Mouse (Mus musculus): Measurements from ENCODE around the gene Wdr4. TPM values are rescaled to one million over a fixed set of nuclear protein-coding genes. Genes with fewer than 3 reads are reported as not detected.
A peak's percentile ranks its signal among the peaks of the same experiment; 100 is the strongest.
"Not testable (repeated sequence)": the region's sequence is repeated elsewhere in the genome, so short reads cannot be mapped to it uniquely, and the experiment has no call there.

Wdr4 gene
- polyA plus RNA-seq, 1 experiment from 2014 or later = 43.8 TPM

GRCm38 (mm10) chr17:31557124-31557880, 37.5 kb upstream of the Wdr4 start:
- Histone ChIP-seq H3K9ac (replicated peaks; ENCODE audit: low read depth, low read length) (0 out of 2 replicates have a peak overlapping the region, but pooled peaks have one; percentile 15), H3K27me3 (replicated peaks; ENCODE audit: control insufficient read depth, insufficient read depth, low read length) (no peaks in the 10 kb centered on the region), H3K9me3 (ENCODE audit: control insufficient read depth, low read length) (no peaks in the 10 kb centered on the region), H3K4me2 (ENCODE audit: low read length) (no peak overlapping the region), H3K4me3 (replicated peaks; ENCODE audit: low read length) (no peak overlapping the region), H3K36me3 (ENCODE audit: control insufficient read depth, insufficient read depth) (no peaks in the 10 kb centered on the region), H3K4me1 (replicated peaks; ENCODE audit: control insufficient read depth, insufficient read depth, low read length) (peaks cover 13% of the 10 kb centered on the region), H3K27ac (ENCODE audit: low read length) (peak overlapping the region; percentile 67)
- WGBS = 51% methylated on average over 11 of the region's 11 CpGs
- ATAC-seq = peak; percentile 82

- Histone ChIP-seq H3K36me3 (ENCODE audit: control insufficient read depth, insufficient read depth) (no peaks in the 10 kb centered on the region), H3K4me2 (ENCODE audit: low read length) (no peak overlapping the region), H3K4me3 (replicated peaks; ENCODE audit: low read length) (no peak overlapping the region), H3K27ac (ENCODE audit: low read length) (no peak overlapping the region), H3K9me3 (ENCODE audit: control insufficient read depth, low read length) (no peaks in the 10 kb centered on the region), H3K4me1 (replicated peaks; ENCODE audit: control insufficient read depth, insufficient read depth, low read length) (peaks cover 13% of the 10 kb centered on the region), H3K9ac (replicated peaks; ENCODE audit: low read depth, low read length) (no peak overlapping the region), H3K27me3 (replicated peaks; ENCODE audit: control insufficient read depth, insufficient read depth, low read length) (no peaks in the 10 kb centered on the region)
- 64% methylated on average over 4 of the region's 4 CpGs for WGBS
- ATAC-seq = no peak
These were observed 36.5 kb upstream of the Wdr4 start for GRCm38 (mm10) chr17:31556253-31556652.

GRCm38 (mm10) chr17:31552601-31553000, 32.8 kb upstream of the Wdr4 start:
- not testable (repeated sequence) for H3K27me3 ChIP-seq (replicated peaks; ENCODE audit: control insufficient read depth, insufficient read depth, low read length); H3K27ac ChIP-seq (ENCODE audit: low read length); H3K4me1 ChIP-seq (replicated peaks; ENCODE audit: control insufficient read depth, insufficient read depth, low read length); H3K36me3 ChIP-seq (ENCODE audit: control insufficient read depth, insufficient read depth); H3K9me3 ChIP-seq (ENCODE audit: control insufficient read depth, low read length); H3K4me3 ChIP-seq (replicated peaks; ENCODE audit: low read length); H3K4me2 ChIP-seq (ENCODE audit: low read length); ATAC-seq; H3K9ac ChIP-seq (replicated peaks; ENCODE audit: low read depth, low read length)
- 95% methylated on average over 23 of the region's 23 CpGs for WGBS

GRCm38 (mm10) chr17:31549389-31549788, 29.6 kb upstream of the Wdr4 start:
- H3K9ac ChIP-seq (replicated peaks; ENCODE audit: low read depth, low read length) = no peak overlapping the region
- no peaks in the 10 kb centered on the region for H3K27me3 ChIP-seq (replicated peaks; ENCODE audit: control insufficient read depth, insufficient read depth, low read length)
- H3K36me3 ChIP-seq (ENCODE audit: control insufficient read depth, insufficient read depth) = no peaks in the 10 kb centered on the region
- 73% methylated on average over 8 of the region's 8 CpGs for WGBS
- H3K9me3 ChIP-seq (ENCODE audit: control insufficient read depth, low read length) = no peaks in the 10 kb centered on the region
- H3K4me1 ChIP-seq (replicated peaks; ENCODE audit: control insufficient read depth, insufficient read depth, low read length) = no peaks in the 10 kb centered on the region
- ATAC-seq = no peak
- H3K27ac ChIP-seq (ENCODE audit: low read length) = no peak overlapping the region
- H3K4me3 ChIP-seq (replicated peaks; ENCODE audit: low read length) = no peak overlapping the region
- H3K4me2 ChIP-seq (ENCODE audit: low read length) = no peak overlapping the region

- no peaks in the 10 kb centered on the region for H3K36me3 ChIP-seq (ENCODE audit: control insufficient read depth, insufficient read depth)
- H3K27me3 ChIP-seq (replicated peaks; ENCODE audit: control insufficient read depth, insufficient read depth, low read length) = no peaks in the 10 kb centered on the region
- no peaks in the 10 kb centered on the region; the same call in 1 of the 2 replicates for H3K4me1 ChIP-seq (replicated peaks; ENCODE audit: control insufficient read depth, insufficient read depth, low read length)
- H3K9ac ChIP-seq (replicated peaks; ENCODE audit: low read depth, low read length) = no peak overlapping the region
- 17% methylated on average over 3 of the region's 3 CpGs for WGBS
- no peak overlapping the region for H3K27ac ChIP-seq (ENCODE audit: low read length)
- no peak for ATAC-seq
- H3K4me3 ChIP-seq (replicated peaks; ENCODE audit: low read length) = no peak overlapping the region
- no peak overlapping the region for H3K4me2 ChIP-seq (ENCODE audit: low read length)
- H3K9me3 ChIP-seq (ENCODE audit: control insufficient read depth, low read length) = no peaks in the 10 kb centered on the region
These were observed 28.2 kb upstream of the Wdr4 start for GRCm38 (mm10) chr17:31547974-31548373.

GRCm38 (mm10) chr17:31546444-31547196, 26.8 kb upstream of the Wdr4 start:
- ATAC-seq = no peak
- Histone ChIP-seq H3K9ac (replicated peaks; ENCODE audit: low read depth, low read length) (no peak overlapping the region), H3K27ac (ENCODE audit: low read length) (no peak overlapping the region), H3K4me3 (replicated peaks; ENCODE audit: low read length) (no peak overlapping the region), H3K4me1 (replicated peaks; ENCODE audit: control insufficient read depth, insufficient read depth, low read length) (peaks cover 4% of the 10 kb centered on the region), H3K36me3 (ENCODE audit: control insufficient read depth, insufficient read depth) (no peaks in the 10 kb centered on the region), H3K4me2 (ENCODE audit: low read length) (no peak overlapping the region), H3K27me3 (replicated peaks; ENCODE audit: control insufficient read depth, insufficient read depth, low read length) (no peaks in the 10 kb centered on the region), H3K9me3 (ENCODE audit: control insufficient read depth, low read length) (no peaks in the 10 kb centered on the region)
- WGBS = 91% methylated on average over 9 of the region's 9 CpGs

GRCm38 (mm10) chr17:31543574-31543973, 23.8 kb upstream of the Wdr4 start:
- H3K27ac ChIP-seq (ENCODE audit: low read length) = no peak overlapping the region
- H3K4me1 ChIP-seq (replicated peaks; ENCODE audit: control insufficient read depth, insufficient read depth, low read length) = peaks cover 13% of the 10 kb centered on the region

GRCm38 (mm10) chr17:31541460-31541831, 21.7 kb upstream of the Wdr4 start:
- Histone ChIP-seq H3K9me3 (ENCODE audit: control insufficient read depth, low read length) (no peaks in the 10 kb centered on the region), H3K36me3 (ENCODE audit: control insufficient read depth, insufficient read depth) (no peaks in the 10 kb centered on the region), H3K4me3 (replicated peaks; ENCODE audit: low read length) (no peak overlapping the region), H3K4me1 (replicated peaks; ENCODE audit: control insufficient read depth, insufficient read depth, low read length) (peaks cover 13% of the 10 kb centered on the region), H3K4me2 (ENCODE audit: low read length) (no peak overlapping the region), H3K27me3 (replicated peaks; ENCODE audit: control insufficient read depth, insufficient read depth, low read length) (no peaks in the 10 kb centered on the region), H3K9ac (replicated peaks; ENCODE audit: low read depth, low read length) (no peak overlapping the region), H3K27ac (ENCODE audit: low read length) (peak overlapping the region; percentile 61)
- WGBS = 17% methylated on average over 6 of the region's 6 CpGs
- ATAC-seq = peak; percentile 68

More at GRCm38 (mm10) chr17:31543574-31543973, 23.8 kb upstream of the Wdr4 start:
- ATAC-seq = no peak
- Histone ChIP-seq H3K4me2 (ENCODE audit: low read length) (no peak overlapping the region), H3K4me3 (replicated peaks; ENCODE audit: low read length) (no peak overlapping the region), H3K36me3 (ENCODE audit: control insufficient read depth, insufficient read depth) (no peaks in the 10 kb centered on the region), H3K9me3 (ENCODE audit: control insufficient read depth, low read length) (no peaks in the 10 kb centered on the region), H3K9ac (replicated peaks; ENCODE audit: low read depth, low read length) (no peak overlapping the region), H3K27me3 (replicated peaks; ENCODE audit: control insufficient read depth, insufficient read depth, low read length) (no peaks in the 10 kb centered on the region)
- 24% methylated on average over 6 of the region's 6 CpGs for WGBS

GRCm38 (mm10) chr17:31540809-31541459, 21.2 kb upstream of the Wdr4 start:
- WGBS = 34% methylated on average over 4 of the region's 4 CpGs
- Histone ChIP-seq H3K9ac (replicated peaks; ENCODE audit: low read depth, low read length) (no peak overlapping the region), H3K4me1 (replicated peaks; ENCODE audit: control insufficient read depth, insufficient read depth, low read length) (peaks cover 15% of the 10 kb centered on the region), H3K4me2 (ENCODE audit: low read length) (no peak overlapping the region), H3K27me3 (replicated peaks; ENCODE audit: control insufficient read depth, insufficient read depth, low read length) (no peaks in the 10 kb centered on the region), H3K4me3 (replicated peaks; ENCODE audit: low read length) (no peak overlapping the region), H3K9me3 (ENCODE audit: control insufficient read depth, low read length) (no peaks in the 10 kb centered on the region), H3K36me3 (ENCODE audit: control insufficient read depth, insufficient read depth) (no peaks in the 10 kb centered on the region), H3K27ac (ENCODE audit: low read length) (peak overlapping the region; percentile 64)
- no peak for ATAC-seq
